Mouse (Mus musculus): ENCODE results near the gene Slc37a3. TPM values are rescaled to one million over a fixed set of nuclear protein-coding genes. Genes with fewer than 3 reads are reported as not detected.

The Slc37a3 gene
- polyA plus RNA-seq, 1 experiment from 2014 or later: 41.0 TPM

DNA sequence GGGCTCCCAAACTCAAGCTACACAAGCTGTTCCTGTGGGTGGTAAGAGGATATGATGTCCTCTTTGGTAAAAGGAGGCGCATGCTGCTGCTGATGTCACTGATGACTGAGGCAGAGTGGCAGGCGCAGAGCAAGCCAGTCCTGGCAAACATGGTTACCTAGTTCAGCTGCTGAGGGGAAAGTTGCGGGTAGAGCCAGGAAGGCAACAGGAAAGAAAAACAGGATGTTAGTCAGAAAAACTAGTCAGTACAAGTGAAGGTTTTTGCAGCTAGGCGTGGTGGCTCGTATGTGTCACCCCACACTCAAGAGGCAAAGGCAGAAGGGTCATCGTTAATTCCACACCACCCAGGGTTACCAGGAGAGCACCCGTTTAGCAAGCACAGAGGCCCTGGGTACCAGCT, 43.3 kb downstream of the Slc37a3 start:
- no peak overlapping the region for H3K27ac ChIP-seq
- H3K9me3 ChIP-seq: no peaks in the 10 kb centered on the region
- 93% methylated on average over 7 of the region's 7 CpGs for WGBS
- peaks cover 60% of the 10 kb centered on the region for H3K36me3 ChIP-seq (replicated peaks)
- no peak for DNase-seq (ENCODE audit: extremely low spot score, low spot score)
- no peaks in the 10 kb centered on the region for H3K27me3 ChIP-seq (ENCODE audit: poor library complexity, severe bottlenecking)
- H3K4me1 ChIP-seq: peaks cover 7% of the 10 kb centered on the region
- H3K4me3 ChIP-seq: no peak overlapping the region

GRCm38 (mm10) chr6:39331998-39332700, 45.3 kb downstream of the Slc37a3 start:
- Histone ChIP-seq H3K9me3 (no peaks in the 10 kb centered on the region), H3K36me3 (replicated peaks) (peaks cover 45% of the 10 kb centered on the region), H3K4me1 (peaks cover 9% of the 10 kb centered on the region), H3K27ac (0 out of 2 replicates have a peak overlapping the region, but pooled peaks have one; percentile 35), H3K27me3 (ENCODE audit: poor library complexity, severe bottlenecking) (no peaks in the 10 kb centered on the region), H3K4me3 (no peak overlapping the region)
- WGBS: 87% methylated on average over 7 of the region's 7 CpGs
- no peak for DNase-seq (ENCODE audit: extremely low spot score, low spot score)

- 94% methylated on average over 7 of the region's 7 CpGs for WGBS
- no peak for DNase-seq (ENCODE audit: extremely low spot score, low spot score)
These were observed 46.5 kb downstream of the Slc37a3 start for GRCm38 (mm10) chr6:39330981-39331380.

DNA sequence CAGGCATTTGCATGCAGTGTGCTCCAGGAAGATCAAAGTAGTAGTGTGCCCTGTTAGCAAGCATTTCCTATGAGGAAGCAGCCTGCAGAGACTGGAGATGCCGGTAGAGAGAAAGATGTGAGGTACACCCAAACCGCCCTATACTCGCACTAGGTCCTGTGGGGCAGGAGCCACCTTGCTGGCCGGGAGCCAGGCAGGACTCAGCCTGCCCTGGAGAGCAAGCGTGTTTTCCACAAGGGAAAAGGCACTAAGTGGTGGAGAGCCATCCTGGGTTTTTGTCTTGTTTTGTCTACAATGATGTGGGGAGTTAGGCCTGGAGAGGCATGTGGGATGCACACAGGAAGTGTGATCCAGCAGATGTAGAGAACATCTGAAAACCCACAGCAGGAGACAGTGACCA, 57.2 kb downstream of the Slc37a3 start:
- WGBS: 89% methylated on average over 5 of the region's 5 CpGs
- H3K27ac ChIP-seq: no peak overlapping the region

More at GRCm38 (mm10) chr6:39330981-39331380, 46.5 kb downstream of the Slc37a3 start:
- Histone ChIP-seq H3K36me3 (replicated peaks) (peaks cover 39% of the 10 kb centered on the region), H3K4me3 (no peak overlapping the region), H3K4me1 (peaks cover 9% of the 10 kb centered on the region), H3K27me3 (ENCODE audit: poor library complexity, severe bottlenecking) (no peaks in the 10 kb centered on the region), H3K27ac (no peak overlapping the region), H3K9me3 (no peaks in the 10 kb centered on the region)

GRCm38 (mm10) chr6:39319061-39319761, 58.3 kb downstream of the Slc37a3 start:
- no peaks in the 10 kb centered on the region for H3K9me3 ChIP-seq
- no peak for DNase-seq (ENCODE audit: extremely low spot score, low spot score)
- H3K27ac ChIP-seq: no peak overlapping the region
- H3K27me3 ChIP-seq (ENCODE audit: poor library complexity, severe bottlenecking): no peaks in the 10 kb centered on the region
- no peaks in the 10 kb centered on the region for H3K4me1 ChIP-seq
- H3K4me3 ChIP-seq: no peak overlapping the region
- WGBS: 77% methylated on average over 13 of the region's 19 CpGs
- 0 out of 2 replicates have a peak, but pooled peaks cover 5% of the 10 kb centered on the region for H3K36me3 ChIP-seq (replicated peaks)

More for the DNA sequence above, 57.2 kb downstream of the Slc37a3 start:
- Histone ChIP-seq H3K4me1 (no peaks in the 10 kb centered on the region), H3K36me3 (replicated peaks) (peaks cover 9% of the 10 kb centered on the region), H3K9me3 (peaks cover 2% of the 10 kb centered on the region; the same call in 1 of the 2 replicates), H3K4me3 (no peak overlapping the region), H3K27me3 (ENCODE audit: poor library complexity, severe bottlenecking) (no peaks in the 10 kb centered on the region)
- no peak for DNase-seq (ENCODE audit: extremely low spot score, low spot score)

- DNase-seq (ENCODE audit: extremely low spot score, low spot score): no peak
- Histone ChIP-seq H3K27ac (no peak overlapping the region), H3K36me3 (replicated peaks) (0 out of 2 replicates have a peak, but pooled peaks cover 3% of the 10 kb centered on the region), H3K27me3 (ENCODE audit: poor library complexity, severe bottlenecking) (no peaks in the 10 kb centered on the region), H3K4me1 (no peaks in the 10 kb centered on the region), H3K4me3 (no peak overlapping the region), H3K9me3 (no peaks in the 10 kb centered on the region)
- 82% methylated on average over 2 of the region's 2 CpGs for WGBS
These were observed 58.9 kb downstream of the Slc37a3 start for GRCm38 (mm10) chr6:39318631-39319010.

- DNase-seq (ENCODE audit: extremely low spot score, low spot score): no peak
- Histone ChIP-seq H3K36me3 (replicated peaks) (0 out of 2 replicates have a peak, but pooled peaks cover 3% of the 10 kb centered on the region), H3K27me3 (ENCODE audit: poor library complexity, severe bottlenecking) (no peaks in the 10 kb centered on the region), H3K9me3 (no peaks in the 10 kb centered on the region), H3K4me1 (no peaks in the 10 kb centered on the region), H3K27ac (no peak overlapping the region), H3K4me3 (no peak overlapping the region)
- 88% methylated on average over 10 of the region's 10 CpGs for WGBS
These were observed 59.4 kb downstream of the Slc37a3 start for GRCm38 (mm10) chr6:39317854-39318630.

GRCm38 (mm10) chr6:39316089-39316488, 61.4 kb downstream of the Slc37a3 start:
- WGBS: 90% methylated on average over 6 of the region's 6 CpGs
- Histone ChIP-seq H3K9me3 (no peaks in the 10 kb centered on the region), H3K27me3 (ENCODE audit: poor library complexity, severe bottlenecking) (no peaks in the 10 kb centered on the region)

DNA sequence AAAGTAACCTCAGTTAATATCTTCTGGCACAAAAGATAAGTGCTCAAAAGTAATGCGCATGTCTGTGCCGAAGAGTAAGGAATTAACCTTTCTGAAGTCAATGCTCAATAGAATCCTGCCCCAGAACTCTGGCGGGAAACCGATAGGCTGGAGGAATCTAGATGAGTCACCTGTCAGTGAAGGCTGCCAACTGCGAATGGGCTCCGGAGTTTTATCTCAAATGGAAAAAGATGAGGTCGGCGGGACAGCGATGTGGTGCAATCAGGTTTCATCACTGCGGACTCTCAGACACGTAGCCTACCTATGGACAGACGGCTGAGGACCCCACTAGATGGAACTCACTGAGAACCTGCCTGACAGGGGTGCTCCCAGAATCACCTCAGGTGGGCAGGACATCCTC, 63.0 kb downstream of the Slc37a3 start:
- DNase-seq (ENCODE audit: extremely low spot score, low spot score): no peak
- H3K4me3 ChIP-seq: no peak overlapping the region
- H3K4me1 ChIP-seq: no peaks in the 10 kb centered on the region
- H3K36me3 ChIP-seq (replicated peaks): 0 out of 2 replicates have a peak, but pooled peaks cover 3% of the 10 kb centered on the region
- no peak overlapping the region for H3K27ac ChIP-seq
- H3K27me3 ChIP-seq (ENCODE audit: poor library complexity, severe bottlenecking): no peaks in the 10 kb centered on the region
- H3K9me3 ChIP-seq: no peaks in the 10 kb centered on the region
- WGBS: 92% methylated on average over 12 of the region's 12 CpGs

More at GRCm38 (mm10) chr6:39316089-39316488, 61.4 kb downstream of the Slc37a3 start:
- DNase-seq (ENCODE audit: extremely low spot score, low spot score): no peak
- Histone ChIP-seq H3K27ac (no peak overlapping the region), H3K36me3 (replicated peaks) (0 out of 2 replicates have a peak, but pooled peaks cover 3% of the 10 kb centered on the region), H3K4me3 (no peak overlapping the region), H3K4me1 (no peaks in the 10 kb centered on the region)

GRCm38 (mm10) chr6:39311786-39312185, 65.7 kb downstream of the Slc37a3 start:
- H3K27me3 ChIP-seq (ENCODE audit: poor library complexity, severe bottlenecking): no peaks in the 10 kb centered on the region
- WGBS: 87% methylated on average over 3 of the region's 3 CpGs
- no peaks in the 10 kb centered on the region for H3K9me3 ChIP-seq
- 0 out of 2 replicates have a peak, but pooled peaks cover 3% of the 10 kb centered on the region for H3K36me3 ChIP-seq (replicated peaks)
- H3K4me1 ChIP-seq: no peaks in the 10 kb centered on the region
- DNase-seq (ENCODE audit: extremely low spot score, low spot score): no peak
- no peak overlapping the region for H3K4me3 ChIP-seq
- no peak overlapping the region for H3K27ac ChIP-seq

DNA sequence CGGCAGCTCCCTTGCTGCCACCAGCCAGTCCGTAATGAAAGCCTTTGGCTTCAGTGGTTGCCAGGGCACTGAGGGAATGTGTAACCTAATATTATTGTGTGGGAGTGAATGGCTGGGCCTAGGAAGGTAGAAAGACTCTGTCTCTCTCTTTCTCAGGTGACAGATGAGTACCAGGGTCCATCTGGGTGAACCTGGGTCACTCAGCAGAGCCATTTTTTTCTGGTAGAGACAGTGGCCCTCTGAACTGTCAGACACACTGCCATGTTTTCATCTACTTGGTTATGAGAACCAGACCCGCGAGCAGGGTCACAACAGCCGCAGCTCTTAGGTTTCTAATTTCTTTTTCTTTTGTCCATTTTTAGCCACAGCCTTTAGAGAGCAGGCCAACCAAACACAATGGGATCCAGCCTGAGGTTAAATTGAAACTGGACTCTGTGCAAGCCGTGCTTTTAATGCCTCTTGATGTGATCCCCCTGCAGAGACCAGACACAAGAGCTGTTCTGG, 73.1 kb downstream of the Slc37a3 start:
- H3K4me3 ChIP-seq: peak overlapping the region; percentile 23
- peak; percentile 63 for DNase-seq (ENCODE audit: extremely low spot score, low spot score)
- no peaks in the 10 kb centered on the region for H3K36me3 ChIP-seq (replicated peaks)
- peaks cover 40% of the 10 kb centered on the region for H3K4me1 ChIP-seq
- H3K27ac ChIP-seq: peak overlapping the region; percentile 80
- no peaks in the 10 kb centered on the region for H3K9me3 ChIP-seq
- 4% methylated on average over 6 of the region's 6 CpGs for WGBS
- no peaks in the 10 kb centered on the region for H3K27me3 ChIP-seq (ENCODE audit: poor library complexity, severe bottlenecking)

DNA sequence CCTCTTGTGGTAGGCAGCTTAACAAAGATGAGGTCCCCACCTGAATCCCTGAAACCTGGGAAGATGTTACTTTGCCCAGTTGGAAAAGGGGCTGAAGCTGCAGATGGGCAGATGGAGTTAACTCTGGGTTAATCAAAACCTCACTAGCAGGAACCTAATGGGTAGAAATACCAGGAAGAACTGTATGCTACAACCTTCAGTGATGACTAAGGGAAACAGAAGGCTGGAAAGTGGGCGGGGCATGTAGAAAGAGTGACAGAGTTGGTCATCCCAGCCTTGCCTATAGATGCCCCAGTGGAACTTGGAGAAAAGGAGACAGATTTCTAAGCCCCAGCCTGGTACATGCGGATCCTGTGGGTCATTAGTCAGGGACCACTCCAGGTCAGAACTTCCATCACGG, 76.0 kb downstream of the Slc37a3 start:
- WGBS: 81% methylated on average over 3 of the region's 3 CpGs

More for the DNA sequence above, 76.0 kb downstream of the Slc37a3 start:
- Histone ChIP-seq H3K36me3 (replicated peaks) (no peaks in the 10 kb centered on the region), H3K4me1 (peaks cover 40% of the 10 kb centered on the region), H3K27ac (0 out of 2 replicates have a peak overlapping the region, but pooled peaks have one; percentile 69), H3K27me3 (ENCODE audit: poor library complexity, severe bottlenecking) (no peaks in the 10 kb centered on the region), H3K4me3 (no peak overlapping the region), H3K9me3 (no peaks in the 10 kb centered on the region)
- DNase-seq (ENCODE audit: extremely low spot score, low spot score): no peak
